ENCODE assay signal across 8 mouse cellular contexts in the genomic region with DNA sequence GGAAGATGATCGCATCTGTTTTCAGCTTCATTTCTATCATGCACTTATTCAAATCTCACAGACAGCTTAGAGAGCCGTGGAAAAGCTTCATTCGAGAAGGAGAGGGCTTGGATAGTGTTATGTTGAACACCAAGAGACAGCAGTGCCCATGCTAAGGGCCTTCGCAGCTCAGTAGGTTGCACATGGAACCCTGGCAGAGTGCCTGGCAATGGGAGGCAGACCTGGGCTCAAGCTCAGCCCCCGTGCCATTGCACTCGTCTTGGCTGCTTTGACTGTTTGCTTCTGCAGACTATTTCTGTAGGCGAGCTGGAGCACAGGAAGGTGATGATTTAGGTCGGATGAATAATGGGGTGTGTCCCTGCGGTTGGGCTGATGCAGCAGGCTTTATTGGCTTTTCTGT. TPM values are rescaled to one million over a fixed set of nuclear protein-coding genes. Genes with fewer than 3 reads are reported as not detected.
DNase-seq lines count a peak whose midpoint lies in the region; ATAC-seq and TF ChIP-seq lines count a peak whose summit lies in the region.

No protein-coding gene starts in this region.

- H3K9me3 ChIP-seq in intestine, postnatal 0 days (ENCODE audit: control insufficient read depth): no peaks in the 10 kb centered on the region

- TF ChIP-seq CTCF in intestine, postnatal 0 days (IDR thresholded peaks at IDR 0.05; ENCODE audit: low read depth): no peak

- H3K36me3 ChIP-seq in intestine, postnatal 0 days (ENCODE audit: control insufficient read depth, insufficient read depth): peaks cover 15% of the 10 kb centered on the region; the same call in 1 of the 2 replicates

- no peaks in the 10 kb centered on the region for H3K4me1 ChIP-seq in intestine, postnatal 0 days (replicated peaks; ENCODE audit: control insufficient read depth, insufficient read depth, low read length)

- ATAC-seq in intestine, postnatal 0 days: no peak

- H3K4me2 ChIP-seq in intestine, postnatal 0 days (replicated peaks; ENCODE audit: low read depth): no peak overlapping the region

- intact Hi-C loops in heart, postnatal 14 days (cut with DNase I): no loop called here
- intact Hi-C loops in heart, postnatal 25 days (cut with DNase I): no loop called here

- WGBS in intestine, postnatal 0 days: 58% methylated on average over 9 of the region's 9 CpGs

- DNase-seq in heart, postnatal 14 days: peak; percentile 29 to 35
- DNase-seq in heart, postnatal 25 days (ENCODE audit: low spot score): no peak
- peak; percentile 23 for DNase-seq in Muller cell, postnatal 12 days (ENCODE audit: inconsistent ontology term)
- DNase-seq in cerebellum, postnatal 25 days: peak; percentile 62 to 80
- DNase-seq in kidney, adult 9 months: peak; percentile 67
- peak; percentile 47 to 56 for DNase-seq in right cerebral cortex, adult 2 months (ENCODE audit: low spot score in 2 of 2)
- no peak for DNase-seq in B cell, adult 2 months

- no peaks in the 10 kb centered on the region for H3K27me3 ChIP-seq in intestine, postnatal 0 days (replicated peaks; ENCODE audit: control insufficient read depth, insufficient read depth, low read length)

- no peak overlapping the region for H3K9ac ChIP-seq in intestine, postnatal 0 days (ENCODE audit: low read depth, low read length)

- no peak overlapping the region for H3K4me3 ChIP-seq in intestine, postnatal 0 days (ENCODE audit: low read depth, low read length)

- H3K27ac ChIP-seq in intestine, postnatal 0 days (ENCODE audit: low read depth, low read length): no peak overlapping the region

RNA-seq across cellular contexts. Expression of gene Dstyk, which starts 14.4 kb away (rescaled TPM):
- 10 to 100 TPM; 17.7 to 19.0 TPM for total RNA-seq in heart, postnatal 14 days (2021)
- 10 to 100 TPM; 17.4 TPM for total RNA-seq in heart, postnatal 25 days (2021)
- polyA plus RNA-seq in intestine, postnatal 0 days (2015; fragmentation: Nextera tagmentation; extraction: Ambion mirVana): 3.7 and 3.8 TPM in 2 replicates

RNA-seq across cellular contexts. Expression of gene Tmcc2, which starts 40.6 kb away (rescaled TPM):
- 10 to 100 TPM; 14.8 to 15.4 TPM for total RNA-seq in heart, postnatal 14 days (2021)
- 10 to 100 TPM; 17.0 to 18.5 TPM for total RNA-seq in heart, postnatal 25 days (2021)
- polyA plus RNA-seq in intestine, postnatal 0 days (2015; fragmentation: Nextera tagmentation; extraction: Ambion mirVana): 2.2 and 2.3 TPM in 2 replicates

RNA-seq across cellular contexts. Expression of gene Rbbp5, which starts 45.4 kb away (rescaled TPM):
- total RNA-seq in heart, postnatal 14 days (2021): 10 to 100 TPM; 21.5 to 23.0 TPM
- 10 to 100 TPM; 18.9 to 24.2 TPM for total RNA-seq in heart, postnatal 25 days (2021)
- 14.5 and 16.6 TPM in 2 replicates for polyA plus RNA-seq in intestine, postnatal 0 days (2015; fragmentation: Nextera tagmentation; extraction: Ambion mirVana)

Comparison
In these comparisons a context has a peak if more than half of its experiments do, and no peak if none do; other contexts are left out.
1. DNase-seq: peak in heart, postnatal 14 days (2 of 2), Muller cell, postnatal 12 days (single experiment), cerebellum, postnatal 25 days (2 of 2), kidney, adult 9 months (single experiment) and right cerebral cortex, adult 2 months (2 of 2); none in heart, postnatal 25 days (single experiment) and B cell, adult 2 months (0 of 2).